Mouse (Mus musculus): ENCODE measurements around the gene Mtfmt. TPM values are rescaled to one million over a fixed set of nuclear protein-coding genes. Genes with fewer than 3 reads are reported as not detected.

Gene Mtfmt
- polyA plus RNA-seq, 1 experiment from 2014 or later, result 23.4 TPM

DNA sequence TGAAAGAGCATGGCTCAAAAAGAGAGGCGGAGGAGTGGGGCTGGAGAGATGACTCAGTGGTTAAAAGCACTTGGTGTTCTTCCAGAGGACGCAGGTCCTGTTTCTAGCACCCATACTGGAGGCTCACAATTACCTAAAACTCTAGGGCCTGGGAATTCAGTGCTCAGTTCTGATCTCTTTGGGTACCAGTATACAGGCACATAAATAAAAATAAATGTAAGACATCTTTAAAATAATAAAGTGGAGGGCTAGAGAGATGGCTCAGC lies 30.5 kb upstream of the Mtfmt start:
- Histone ChIP-seq H3K4me2 (replicated peaks) (no peak overlapping the region), H3K27ac (no peak overlapping the region), H3K9me3 (no peaks in the 10 kb centered on the region), H3K4me1 (no peaks in the 10 kb centered on the region), H3K9ac (no peak overlapping the region), H3K36me3 (no peaks in the 10 kb centered on the region), H3K27me3 (no peaks in the 10 kb centered on the region), H3K4me3 (no peak overlapping the region)
- ATAC-seq (ENCODE audit: insufficient number of reproducible peaks, insufficient read depth, low FRiP score, low TSS enrichment), result no peak
- WGBS, result 80% methylated on average over 2 of the region's 2 CpGs

DNA sequence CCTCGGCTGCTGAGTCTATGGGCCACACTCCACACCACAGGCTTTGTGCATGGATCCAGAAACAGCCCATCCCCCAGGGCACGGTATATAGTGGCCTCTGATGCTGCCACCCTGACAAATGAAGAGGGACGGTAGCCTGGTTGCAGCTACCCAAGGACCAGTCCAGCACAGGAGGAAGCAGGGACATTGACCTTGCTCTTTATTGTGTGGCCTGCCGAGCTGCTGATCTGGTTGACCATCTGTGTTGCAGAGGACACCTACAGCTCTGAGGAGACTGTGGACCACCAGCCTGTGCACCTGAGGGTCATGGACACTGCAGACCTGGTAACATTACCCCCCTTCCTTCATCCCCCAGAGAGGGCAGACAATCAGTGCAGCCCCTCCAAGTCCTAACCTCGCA lies 28.3 kb upstream of the Mtfmt start:
- no peak overlapping the region for H3K27ac ChIP-seq
- H3K9me3 ChIP-seq, result no peaks in the 10 kb centered on the region
- H3K4me2 ChIP-seq (replicated peaks), result no peak overlapping the region
- no peaks in the 10 kb centered on the region for H3K27me3 ChIP-seq
- peaks cover 3% of the 10 kb centered on the region; the same call in 1 of the 2 replicates for H3K36me3 ChIP-seq
- no peak overlapping the region for H3K9ac ChIP-seq
- no peaks in the 10 kb centered on the region for H3K4me1 ChIP-seq
- 82% methylated on average over 5 of the region's 5 CpGs for WGBS
- ATAC-seq (ENCODE audit: insufficient number of reproducible peaks, insufficient read depth, low FRiP score, low TSS enrichment), result no peak
- no peak overlapping the region for H3K4me3 ChIP-seq

DNA sequence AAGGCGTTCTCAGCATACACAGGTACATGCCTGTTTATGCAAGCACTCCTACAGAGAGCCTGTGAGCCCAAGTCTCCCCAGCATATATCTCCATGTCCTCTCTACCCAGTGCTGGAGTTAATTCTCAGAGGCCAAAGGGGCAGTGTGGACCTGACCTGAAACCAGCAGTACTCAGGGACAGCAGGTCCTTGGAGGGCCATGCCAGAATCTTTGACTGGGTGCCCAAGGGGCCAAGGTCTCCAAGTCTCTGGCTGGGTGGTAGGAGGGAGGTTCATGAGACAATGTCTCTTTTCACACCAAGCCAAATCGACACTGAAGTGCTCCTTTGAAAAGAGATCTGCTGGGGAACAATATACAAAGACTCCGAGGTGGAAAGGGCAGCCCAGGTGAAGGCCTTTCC lies 27.7 kb upstream of the Mtfmt start:
- H3K9ac ChIP-seq, result no peak overlapping the region
- no peak overlapping the region for H3K4me2 ChIP-seq (replicated peaks)
- H3K27ac ChIP-seq, result no peak overlapping the region
- ATAC-seq (ENCODE audit: insufficient number of reproducible peaks, insufficient read depth, low FRiP score, low TSS enrichment), result no peak
- no peaks in the 10 kb centered on the region for H3K27me3 ChIP-seq
- no peaks in the 10 kb centered on the region for H3K9me3 ChIP-seq
- H3K4me1 ChIP-seq, result no peaks in the 10 kb centered on the region
- H3K4me3 ChIP-seq, result no peak overlapping the region
- WGBS, result 75% methylated on average over 3 of the region's 3 CpGs
- H3K36me3 ChIP-seq, result peaks cover 3% of the 10 kb centered on the region; the same call in 1 of the 2 replicates

DNA sequence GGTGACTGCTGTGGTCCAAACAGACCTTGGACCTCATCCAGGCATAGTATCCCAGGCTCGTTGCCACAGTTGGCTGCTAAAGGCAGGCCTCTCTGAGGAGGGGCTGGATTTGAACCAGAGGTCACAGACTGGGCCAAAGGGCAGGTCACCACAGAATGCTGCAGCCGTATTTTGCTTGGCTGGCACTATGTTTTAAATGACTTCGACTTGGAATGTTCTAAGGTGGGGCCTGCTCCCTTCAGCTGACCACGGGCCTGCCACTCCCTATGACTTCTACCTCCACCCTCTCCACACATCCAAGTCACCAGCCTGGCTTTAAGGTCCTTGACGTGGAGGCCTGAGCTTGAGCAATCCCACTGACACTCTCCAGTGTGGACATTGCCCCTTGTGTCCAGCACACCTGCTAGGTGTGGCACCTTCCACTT lies 26.7 kb upstream of the Mtfmt start:
- no peak overlapping the region for H3K4me3 ChIP-seq
- WGBS, result 58% methylated on average over 5 of the region's 5 CpGs
- H3K4me2 ChIP-seq (replicated peaks), result no peak overlapping the region
- no peaks in the 10 kb centered on the region for H3K4me1 ChIP-seq
- no peak overlapping the region for H3K27ac ChIP-seq
- no peaks in the 10 kb centered on the region for H3K9me3 ChIP-seq
- no peaks in the 10 kb centered on the region for H3K27me3 ChIP-seq
- ATAC-seq (ENCODE audit: insufficient number of reproducible peaks, insufficient read depth, low FRiP score, low TSS enrichment), result no peak
- peaks cover 3% of the 10 kb centered on the region; the same call in 1 of the 2 replicates for H3K36me3 ChIP-seq
- H3K9ac ChIP-seq, result no peak overlapping the region

DNA sequence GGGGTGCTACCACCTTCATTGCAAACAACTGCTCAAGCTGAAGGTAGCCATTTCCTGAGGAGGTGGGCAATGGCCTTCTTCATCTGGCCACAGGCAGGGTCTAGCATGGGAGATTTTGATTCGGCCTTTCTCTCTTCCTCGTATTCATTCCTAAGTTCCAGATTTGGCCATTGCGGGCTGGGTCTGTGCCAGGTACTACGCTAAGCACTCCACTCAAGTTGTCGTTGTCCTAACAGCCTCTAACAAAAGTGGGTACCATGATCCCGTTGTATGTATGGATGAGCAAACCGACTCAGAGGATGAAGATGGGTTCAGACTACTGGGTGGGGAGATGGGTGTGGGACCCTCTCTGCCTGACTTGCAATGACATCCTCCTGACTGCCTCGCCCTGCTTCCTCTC lies 25.2 kb upstream of the Mtfmt start:
- H3K4me3 ChIP-seq, result no peak overlapping the region
- H3K4me2 ChIP-seq (replicated peaks), result no peak overlapping the region
- ATAC-seq (ENCODE audit: insufficient number of reproducible peaks, insufficient read depth, low FRiP score, low TSS enrichment), result no peak
- H3K9me3 ChIP-seq, result no peaks in the 10 kb centered on the region
- H3K36me3 ChIP-seq, result peaks cover 3% of the 10 kb centered on the region; the same call in 1 of the 2 replicates
- no peak overlapping the region for H3K27ac ChIP-seq
- H3K9ac ChIP-seq, result no peak overlapping the region
- no peaks in the 10 kb centered on the region for H3K4me1 ChIP-seq
- no peaks in the 10 kb centered on the region for H3K27me3 ChIP-seq
- 91% methylated on average over 8 of the region's 8 CpGs for WGBS

DNA sequence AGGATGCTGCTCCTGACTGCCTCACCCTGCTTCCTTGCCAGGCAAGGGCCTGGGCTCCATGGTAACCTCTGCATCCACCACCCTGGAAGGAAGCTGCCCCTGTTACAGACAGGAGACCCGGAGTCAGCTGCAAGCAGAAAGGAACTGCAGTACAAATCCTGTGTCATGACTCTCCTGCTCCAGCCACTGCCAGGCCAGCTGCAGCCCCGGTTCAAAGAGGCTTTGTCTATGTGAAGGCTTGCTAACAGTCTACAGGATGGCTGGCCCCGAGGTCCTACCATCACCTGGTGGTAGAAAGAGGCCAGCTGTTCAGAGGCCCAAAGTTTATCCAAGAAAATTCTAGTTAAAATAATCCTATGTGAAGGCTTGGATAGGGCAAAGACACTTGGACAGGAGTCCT lies 24.3 kb upstream of the Mtfmt start:
- H3K4me3 ChIP-seq, result no peak overlapping the region
- WGBS, result 63% methylated on average over 3 of the region's 3 CpGs
- no peaks in the 10 kb centered on the region for H3K9me3 ChIP-seq
- no peak overlapping the region for H3K27ac ChIP-seq
- no peaks in the 10 kb centered on the region for H3K4me1 ChIP-seq
- no peaks in the 10 kb centered on the region for H3K27me3 ChIP-seq
- peaks cover 3% of the 10 kb centered on the region; the same call in 1 of the 2 replicates for H3K36me3 ChIP-seq
- H3K9ac ChIP-seq, result no peak overlapping the region
- no peak for ATAC-seq (ENCODE audit: insufficient number of reproducible peaks, insufficient read depth, low FRiP score, low TSS enrichment)
- no peak overlapping the region for H3K4me2 ChIP-seq (replicated peaks)

DNA sequence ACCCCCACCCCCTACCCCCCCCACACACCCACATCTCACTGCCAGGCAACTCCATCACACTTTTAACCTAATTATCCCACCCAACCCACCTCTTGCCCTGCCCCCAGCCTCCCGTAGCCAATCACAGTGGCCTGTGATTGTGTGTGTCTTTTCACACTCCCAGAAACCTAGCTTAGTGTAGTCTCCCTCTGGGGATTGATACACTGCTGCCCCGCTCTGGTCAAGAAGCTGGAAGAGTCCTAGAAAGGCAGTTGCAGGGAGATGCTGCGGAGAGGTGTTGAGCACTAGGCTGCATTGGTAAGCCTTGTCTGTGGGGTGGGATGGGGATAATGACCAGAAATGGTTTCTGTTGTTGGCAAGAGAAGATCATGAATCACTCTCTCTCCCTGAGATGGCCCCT lies 17.8 kb upstream of the Mtfmt start:
- H3K36me3 ChIP-seq, result no peaks in the 10 kb centered on the region
- 48% methylated on average over 3 of the region's 3 CpGs for WGBS
- H3K9ac ChIP-seq, result no peak overlapping the region
- no peaks in the 10 kb centered on the region for H3K4me1 ChIP-seq
- no peak overlapping the region for H3K27ac ChIP-seq
- H3K9me3 ChIP-seq, result no peaks in the 10 kb centered on the region
- H3K4me2 ChIP-seq (replicated peaks), result no peak overlapping the region
- no peaks in the 10 kb centered on the region for H3K27me3 ChIP-seq
- no peak for ATAC-seq (ENCODE audit: insufficient number of reproducible peaks, insufficient read depth, low FRiP score, low TSS enrichment)
- no peak overlapping the region for H3K4me3 ChIP-seq

DNA sequence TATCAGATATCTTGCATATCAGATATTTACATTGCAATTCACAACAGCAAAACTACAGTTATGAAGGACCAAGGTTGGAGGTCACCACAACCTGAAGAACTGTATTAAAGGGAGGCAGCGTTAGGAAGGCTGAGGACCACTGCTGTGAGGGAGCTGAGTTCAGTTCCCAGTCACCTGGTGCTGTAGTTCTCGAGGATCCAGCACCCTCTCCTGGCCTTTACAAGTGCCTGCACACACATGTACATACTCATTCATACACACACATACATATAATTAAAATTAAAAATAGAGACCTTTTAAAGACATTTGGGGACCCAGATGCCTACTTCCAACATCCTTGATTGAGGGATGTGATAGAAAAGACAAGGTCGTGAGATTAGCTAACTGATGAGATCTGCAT lies 15.9 kb upstream of the Mtfmt start:
- Histone ChIP-seq H3K36me3 (no peaks in the 10 kb centered on the region), H3K27ac (no peak overlapping the region), H3K4me1 (no peaks in the 10 kb centered on the region), H3K27me3 (no peaks in the 10 kb centered on the region), H3K9ac (no peak overlapping the region), H3K4me2 (replicated peaks) (no peak overlapping the region), H3K4me3 (no peak overlapping the region), H3K9me3 (no peaks in the 10 kb centered on the region)
- 77% methylated on average over 3 of the region's 3 CpGs for WGBS
- no peak for ATAC-seq (ENCODE audit: insufficient number of reproducible peaks, insufficient read depth, low FRiP score, low TSS enrichment)

DNA sequence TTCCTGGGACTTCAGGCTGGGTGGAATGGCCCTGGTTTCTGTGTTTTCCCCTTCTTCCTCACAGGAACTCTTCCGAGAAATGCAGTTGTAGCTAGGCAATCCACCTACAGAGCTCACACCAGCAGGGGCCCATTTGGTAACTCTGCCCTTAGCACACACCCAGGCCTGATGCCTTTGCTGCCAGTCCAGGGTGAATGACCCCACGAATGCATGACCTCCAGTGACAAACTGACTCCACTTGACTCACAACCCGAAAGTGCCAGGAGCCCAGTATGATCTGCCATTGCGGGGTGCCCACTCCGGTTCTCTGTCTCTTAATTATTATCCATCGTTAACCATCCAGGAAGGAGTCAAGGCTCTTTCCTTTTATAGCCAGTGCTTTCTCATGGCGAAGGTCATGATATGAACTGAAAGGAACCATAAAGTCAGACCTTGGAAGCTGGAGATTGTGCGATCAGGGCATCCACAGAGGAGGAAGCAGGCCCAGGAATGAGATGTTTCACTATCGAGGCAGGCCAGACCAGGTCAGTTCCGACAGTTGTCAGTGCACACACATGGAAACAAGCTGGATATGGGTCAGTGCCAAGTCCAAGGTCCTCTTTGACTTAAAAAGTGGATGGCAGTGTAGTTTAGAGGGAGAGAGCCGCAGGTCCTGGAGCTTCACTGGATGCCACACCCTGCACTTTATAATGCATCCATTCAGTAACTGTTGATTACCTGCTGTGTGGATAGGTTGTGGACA lies 12.7 kb upstream of the Mtfmt start, which contains the start of gene Slc51b:
Gene Slc51b (minus strand): TSS at position 196 of the 742 bp plus-strand sequence.
- Histone ChIP-seq H3K4me2 (replicated peaks) (no peak within 1 kb of the TSS), H3K9ac (no peak within 1 kb of the TSS), H3K27me3 (no peaks in the 10 kb centered on the region), H3K27ac (no peak within 1 kb of the TSS), H3K4me1 (no peaks in the 10 kb centered on the region), H3K9me3 (no peaks in the 10 kb centered on the region), H3K36me3 (no peaks in the 10 kb centered on the region), H3K4me3 (no peak within 1 kb of the TSS)
- WGBS, result 78% methylated on average over 11 of the region's 11 CpGs
- ATAC-seq (ENCODE audit: insufficient number of reproducible peaks, insufficient read depth, low FRiP score, low TSS enrichment), result no peak

DNA sequence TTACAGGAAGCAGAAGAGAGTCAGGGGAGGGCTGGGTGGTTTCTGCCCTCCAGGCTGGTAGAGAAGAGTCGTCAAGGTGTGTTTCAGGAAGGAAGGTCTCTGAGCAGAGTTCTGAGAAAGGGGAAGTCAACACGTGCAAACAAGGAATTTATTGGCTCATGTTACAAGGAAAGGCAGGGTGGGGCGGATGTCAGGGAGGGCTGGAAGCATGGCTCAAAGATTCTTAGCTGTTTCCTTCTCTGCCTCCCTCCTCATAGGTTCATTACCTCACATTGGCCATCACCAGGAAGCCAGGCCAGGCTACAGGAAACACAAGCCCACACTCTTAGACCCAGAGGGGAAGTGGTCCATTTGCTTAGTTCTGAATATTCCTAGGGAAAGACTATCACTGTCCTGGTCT lies 11.2 kb upstream of the Mtfmt start:
- H3K9me3 ChIP-seq, result no peaks in the 10 kb centered on the region
- H3K4me1 ChIP-seq, result no peaks in the 10 kb centered on the region
- H3K36me3 ChIP-seq, result no peaks in the 10 kb centered on the region
- H3K27me3 ChIP-seq, result no peaks in the 10 kb centered on the region
- H3K27ac ChIP-seq, result no peak overlapping the region
- 27% methylated on average over 3 of the region's 3 CpGs for whole genome bisulfite sequencing
- no peak overlapping the region for H3K4me3 ChIP-seq
- ATAC-seq (ENCODE audit: insufficient number of reproducible peaks, insufficient read depth, low FRiP score, low TSS enrichment), result no peak
- H3K4me2 ChIP-seq (replicated peaks), result no peak overlapping the region
- no peak overlapping the region for H3K9ac ChIP-seq

DNA sequence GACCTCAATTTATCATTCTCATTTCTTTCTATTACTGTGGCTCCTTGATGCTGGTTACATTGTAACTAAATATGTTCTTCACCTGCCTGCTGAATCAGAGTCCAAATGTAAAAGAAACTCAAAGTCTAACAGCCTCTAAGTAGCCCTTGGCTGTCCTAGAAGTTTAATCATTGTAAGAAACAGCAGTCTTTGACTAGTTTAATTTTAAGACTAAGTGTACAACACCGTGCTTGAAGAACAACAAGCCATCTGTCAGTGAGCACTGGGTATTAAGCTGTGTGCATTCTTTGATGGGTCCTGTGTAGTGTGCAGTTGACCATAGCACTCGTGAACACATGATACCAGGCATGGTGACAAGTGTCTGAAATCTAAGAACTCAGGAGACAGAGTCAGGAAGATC lies 8.1 kb upstream of the Mtfmt start:
- H3K4me3 ChIP-seq, result no peak overlapping the region
- H3K27ac ChIP-seq, result no peak overlapping the region
- H3K27me3 ChIP-seq, result no peaks in the 10 kb centered on the region
- H3K4me1 ChIP-seq, result no peaks in the 10 kb centered on the region
- H3K36me3 ChIP-seq, result no peaks in the 10 kb centered on the region
- H3K9ac ChIP-seq, result no peak overlapping the region
- H3K4me2 ChIP-seq (replicated peaks), result no peak overlapping the region
- WGBS, result 74% methylated on average over 2 of the region's 2 CpGs
- H3K9me3 ChIP-seq, result no peaks in the 10 kb centered on the region
- ATAC-seq (ENCODE audit: insufficient number of reproducible peaks, insufficient read depth, low FRiP score, low TSS enrichment), result no peak

DNA sequence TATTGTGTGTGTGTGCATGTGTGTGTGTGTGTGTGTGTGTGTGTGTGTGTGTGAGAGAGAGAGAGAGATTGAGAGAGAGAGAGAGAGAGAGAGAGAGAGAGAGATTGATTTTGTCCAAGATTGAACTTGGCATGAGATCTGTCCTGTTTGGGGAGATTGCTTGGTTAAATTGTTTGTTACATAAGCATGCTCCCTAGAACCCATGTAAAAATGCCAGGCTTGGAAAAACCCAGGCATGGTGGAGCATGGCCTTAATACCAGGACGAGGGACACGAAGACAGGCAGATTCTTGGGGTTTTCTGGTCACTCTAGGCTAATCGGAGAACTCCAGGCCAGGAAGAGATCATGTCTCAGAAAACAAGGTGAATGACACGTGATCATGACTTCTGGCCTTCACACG lies 7.6 kb upstream of the Mtfmt start:
- WGBS, result 84% methylated on average over 5 of the region's 5 CpGs
- H3K4me2 ChIP-seq (replicated peaks), result no peak overlapping the region
- ATAC-seq (ENCODE audit: insufficient number of reproducible peaks, insufficient read depth, low FRiP score, low TSS enrichment), result no peak
- no peak overlapping the region for H3K27ac ChIP-seq
- H3K27me3 ChIP-seq, result no peaks in the 10 kb centered on the region
- H3K36me3 ChIP-seq, result no peaks in the 10 kb centered on the region
- no peaks in the 10 kb centered on the region for H3K9me3 ChIP-seq
- H3K4me1 ChIP-seq, result no peaks in the 10 kb centered on the region
- no peak overlapping the region for H3K9ac ChIP-seq
- no peak overlapping the region for H3K4me3 ChIP-seq

DNA sequence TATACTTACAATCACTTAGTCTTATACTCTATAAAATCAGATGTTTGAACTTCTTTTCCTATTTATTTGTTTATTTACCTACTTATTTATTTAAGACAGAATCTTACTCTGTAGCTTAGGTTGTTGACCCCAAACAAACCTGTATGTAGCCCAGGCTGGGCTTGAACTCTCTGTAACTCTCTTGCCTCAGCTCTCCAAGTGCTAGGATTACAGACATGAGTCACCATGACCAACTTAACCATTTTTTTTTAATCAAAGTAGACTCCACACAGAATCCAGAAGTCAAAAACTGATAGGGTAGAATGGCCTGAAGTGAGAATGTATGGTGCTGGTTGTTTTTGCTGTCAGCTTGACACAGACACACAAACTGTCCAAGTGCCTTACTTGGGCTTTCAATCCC lies 5.2 kb upstream of the Mtfmt start:
- no peak overlapping the region for H3K4me3 ChIP-seq
- no peaks in the 10 kb centered on the region for H3K9me3 ChIP-seq
- H3K36me3 ChIP-seq, result no peaks in the 10 kb centered on the region
- no peaks in the 10 kb centered on the region for H3K4me1 ChIP-seq
- no peak overlapping the region for H3K4me2 ChIP-seq (replicated peaks)
- no peak for ATAC-seq (ENCODE audit: insufficient number of reproducible peaks, insufficient read depth, low FRiP score, low TSS enrichment)
- no peaks in the 10 kb centered on the region for H3K27me3 ChIP-seq
- H3K27ac ChIP-seq, result no peak overlapping the region
- H3K9ac ChIP-seq, result no peak overlapping the region
